Mouse (Mus musculus) bone marrow macrophage, adult 2 months (primary cell): ENCODE results near the gene Sag.

Source experiments
- CTCF ChIP-seq: IDR thresholded peaks from 2 replicates; pipeline ENCODE4 v1.5.1; 2012; ENCODE audit warnings: low read depth, mild to moderate bottlenecking, low read length, moderate library complexity
- POLR2A ChIP-seq: IDR thresholded peaks from 2 replicates; pipeline ENCODE4 v1.6.1; 2012; ENCODE audit warnings: mild to moderate bottlenecking, low read depth, low read length, borderline replicate concordance

GRCm38 (mm10) chr1:87837018-87837417 is 33.5 kb downstream of the Sag start:
- no peak for TF ChIP-seq POLR2A
- no peak for TF ChIP-seq CTCF
